Mouse (Mus musculus) granulocyte monocyte progenitor cell, adult 5-6 weeks (primary cell): ENCODE data around the gene Twsg1. TPM values are rescaled to one million over a fixed set of nuclear protein-coding genes. Genes with fewer than 3 reads are reported as not detected.

Experiments
- ATAC-seq: replicated peaks from 2 replicates; pipeline ENCODE4 v1.8.0; 2016; ENCODE audit warnings: mild to moderate bottlenecking, moderate TSS enrichment, inconsistent platforms; ENCODE audit not compliant: poor library complexity, severe bottlenecking
- total RNA-seq, 2 experiments: library from RNA; stranded (forward) in 1 of 2; stranded (reverse) in 1 of 2; fragments of 200-712, 200-1000 nt in 1 of 2; fragments of >200 nt in 1 of 2; fragmentation: Nextera tagmentation in 1 of 2; gene quantifications; 2 replicates each; pipeline ENCODE4 v1.2.3; 2014 to 2017

Twsg1 gene
- total RNA-seq, 2 experiments from 2014 or later: 10.5 to 28.0 TPM

- no peak for ATAC-seq
Observed at GRCm38 (mm10) chr17:65939461-65940192, 11.4 kb downstream of the Twsg1 start.

GRCm38 (mm10) chr17:65937671-65938070, 13.4 kb downstream of the Twsg1 start:
- ATAC-seq: no peak

GRCm38 (mm10) chr17:65933741-65934140, 17.3 kb downstream of the Twsg1 start:
- ATAC-seq: 0 out of 2 replicates have a peak, but pooled peaks have one; percentile 36

- ATAC-seq: 0 out of 2 replicates have a peak, but pooled peaks have one; percentile 5
Observed at GRCm38 (mm10) chr17:65931525-65931924, 19.5 kb downstream of the Twsg1 start.

- ATAC-seq: peak; percentile 99
Observed at GRCm38 (mm10) chr17:65930960-65931359, 20.1 kb downstream of the Twsg1 start.

- ATAC-seq: no peak
Observed at GRCm38 (mm10) chr17:65930158-65930826, 20.7 kb downstream of the Twsg1 start.

GRCm38 (mm10) chr17:65929319-65929978, 21.6 kb downstream of the Twsg1 start:
- no peak for ATAC-seq

- ATAC-seq: no peak
Observed at GRCm38 (mm10) chr17:65927077-65927476, 23.9 kb downstream of the Twsg1 start.

GRCm38 (mm10) chr17:65924218-65924617, 26.8 kb downstream of the Twsg1 start:
- ATAC-seq: no peak

- peak; percentile 60 for ATAC-seq
Observed at GRCm38 (mm10) chr17:65921975-65922374, 29.1 kb downstream of the Twsg1 start.

- ATAC-seq: no peak
Observed at GRCm38 (mm10) chr17:65919235-65919634, 31.8 kb downstream of the Twsg1 start.

GRCm38 (mm10) chr17:65916135-65916668, 34.8 kb downstream of the Twsg1 start:
- ATAC-seq: no peak

- no peak for ATAC-seq
Observed at GRCm38 (mm10) chr17:65914083-65914482, 36.9 kb downstream of the Twsg1 start.

- ATAC-seq: peak; percentile 76
Observed at GRCm38 (mm10) chr17:65912202-65912601, 38.8 kb downstream of the Twsg1 start.

- ATAC-seq: no peak
Observed at GRCm38 (mm10) chr17:65911285-65912069, 39.5 kb downstream of the Twsg1 start.

- ATAC-seq: no peak
Observed at GRCm38 (mm10) chr17:65908270-65908669, 42.8 kb downstream of the Twsg1 start.

GRCm38 (mm10) chr17:65906895-65907401, 44.1 kb downstream of the Twsg1 start:
- ATAC-seq: peak; percentile 97

- ATAC-seq: peak; percentile 47
Observed at GRCm38 (mm10) chr17:65906313-65906894, 44.6 kb downstream of the Twsg1 start.

- no peak for ATAC-seq
Observed at GRCm38 (mm10) chr17:65905241-65905640, 45.8 kb downstream of the Twsg1 start.

GRCm38 (mm10) chr17:65903826-65904225, 47.2 kb downstream of the Twsg1 start:
- no peak for ATAC-seq
